Mouse (Mus musculus) limb, embryonic 14.5 days (tissue): ENCODE measurements around the gene 4933405L10Rik. TPM values are rescaled to one million over a fixed set of nuclear protein-coding genes. Genes with fewer than 3 reads are reported as not detected.

Experiments used
- ATAC-seq: fragments of 200-750 bp; cut with Nextera tagmentation; 2 replicates; pipeline ENCODE4 v1.8.0; 2017; ENCODE audit warnings: low read depth, moderate number of reproducible peaks, moderate TSS enrichment; ENCODE audit not compliant: low FRiP score
- DNase-seq: peaks from one replicate; pipeline ENCODE4 v3.0.0-alpha.2; 2015; ENCODE audit warnings: low spot score
- H3K27ac ChIP-seq: fragments of 300-500 bp; sonication (generic); replicated peaks from 2 replicates; pipeline ENCODE4 v1.5.1; 2014; ENCODE audit warnings: low read depth, mild to moderate bottlenecking, low read length, moderate library complexity, mixed read lengths
- H3K27me3 ChIP-seq: fragments of 300-500 bp; sonication (generic); 2 replicates; pipeline ENCODE4 v1.6.1; 2014; ENCODE audit warnings: low read length, mixed read lengths; ENCODE audit not compliant: control insufficient read depth, insufficient read depth
- H3K36me3 ChIP-seq: fragments of 300-500 bp; sonication (generic); 2 replicates; pipeline ENCODE4 v1.6.1; 2014; ENCODE audit warnings: mild to moderate bottlenecking, low read length, moderate library complexity, mixed read lengths; ENCODE audit not compliant: control insufficient read depth, insufficient read depth
- H3K4me1 ChIP-seq: fragments of 300-500 bp; sonication (generic); 2 replicates; pipeline ENCODE4 v1.6.1; 2014; ENCODE audit warnings: antibody characterized with exemption, low read length, mixed read lengths; ENCODE audit not compliant: control insufficient read depth, insufficient read depth
- H3K4me2 ChIP-seq: fragments of 300-500 bp; sonication (generic); replicated peaks from 2 replicates; pipeline ENCODE4 v1.6.1; 2014; ENCODE audit warnings: low read depth, mild to moderate bottlenecking, low read length, moderate library complexity; ENCODE audit not compliant: severe bottlenecking
- H3K4me3 ChIP-seq: fragments of 300-500 bp; sonication (generic); replicated peaks from 2 replicates; pipeline ENCODE4 v1.5.1; 2014; ENCODE audit warnings: low read length
- H3K9ac ChIP-seq: fragments of 300-500 bp; sonication (generic); 2 replicates; pipeline ENCODE4 v1.6.1; 2014; ENCODE audit warnings: mild to moderate bottlenecking, low read depth, low read length, moderate library complexity; ENCODE audit not compliant: severe bottlenecking
- H3K9me3 ChIP-seq: fragments of 300-500 bp; sonication (generic); 2 replicates; pipeline ENCODE4 v1.6.1; 2016; ENCODE audit warnings: low read length; ENCODE audit not compliant: control insufficient read depth
- POLR2A ChIP-seq: fragments of 200-500 bp; IDR thresholded peaks from 2 replicates; pipeline ENCODE4 v1.8.0; 2012; ENCODE audit warnings: inconsistent platforms, mild to moderate bottlenecking, moderate library complexity, borderline replicate concordance; ENCODE audit not compliant: insufficient read depth, insufficient read length; ENCODE audit errors: extremely low read depth
- WGBS: fragments of 180-500 bp; shearing (Covaris S2); extraction: QIAGEN DNeasy Blood & Tissue Kit; methylation state at CpG from one replicate; pipeline ENCODE4 v1.1.7; 2014; 5-methylcytosine and 5-hydroxymethylcytosine counted together
- polyA plus RNA-seq, 2 experiments: library from polyadenylated mRNA; depleted of rRNA in 1 of 2; stranded (reverse) in 1 of 2; unstranded in 1 of 2; fragments of >200 nt; fragmentation: Nextera tagmentation in 1 of 2; extraction: Ambion mirVana in 1 of 2; gene quantifications; 2 replicates each; pipeline versions ENCODE4 v1.2.1 to v1.2.3; 2012 to 2014

4933405L10Rik gene
- polyA plus RNA-seq, 2 experiments: 0.29 TPM; not detected in 1

DNA sequence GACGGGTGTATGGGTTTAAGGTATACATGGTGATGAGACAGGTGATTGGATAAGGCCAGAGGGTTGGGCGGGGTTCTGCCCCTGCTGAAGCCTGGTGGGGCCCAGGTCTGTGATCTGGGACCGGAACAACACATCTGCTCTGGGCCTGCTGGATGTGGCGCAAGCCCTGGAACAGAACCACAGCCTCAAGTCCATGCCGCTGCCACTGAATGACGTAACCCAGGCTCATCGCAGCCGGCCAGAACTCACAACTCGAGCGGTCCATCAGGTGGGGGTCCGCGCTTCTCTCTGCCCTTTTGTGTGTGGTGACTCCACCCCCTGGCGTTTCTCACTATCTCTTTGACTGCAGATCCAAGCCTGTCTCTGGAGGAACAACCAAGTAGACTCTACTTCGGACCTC lies 16.5 kb upstream of the 4933405L10Rik start:
- no peaks in the 10 kb centered on the region for H3K9me3 ChIP-seq
- DNase-seq (no peak), ATAC-seq (no peak)
- no peak overlapping the region for H3K4me2 ChIP-seq
- no peaks in the 10 kb centered on the region for H3K36me3 ChIP-seq
- WGBS: 71% methylated on average over 14 of the region's 14 CpGs
- H3K4me1 ChIP-seq: peaks cover 11% of the 10 kb centered on the region
- no peak for TF ChIP-seq POLR2A
- no peak overlapping the region for H3K27ac ChIP-seq
- no peak overlapping the region for H3K4me3 ChIP-seq
- H3K9ac ChIP-seq: no peak overlapping the region
- no peaks in the 10 kb centered on the region for H3K27me3 ChIP-seq

- no peak for ATAC-seq
- H3K4me3 ChIP-seq: no peak overlapping the region
- 92% methylated on average over 11 of the region's 11 CpGs for WGBS
- no peaks in the 10 kb centered on the region for H3K27me3 ChIP-seq
- DNase-seq: no peak
- no peak overlapping the region for H3K4me2 ChIP-seq
- peaks cover 14% of the 10 kb centered on the region for H3K36me3 ChIP-seq
- peaks cover 11% of the 10 kb centered on the region for H3K4me1 ChIP-seq
- H3K9ac ChIP-seq: no peak overlapping the region
- H3K27ac ChIP-seq: no peak overlapping the region
- TF ChIP-seq POLR2A: no peak
- H3K9me3 ChIP-seq: no peaks in the 10 kb centered on the region
These were observed 14.8 kb upstream of the 4933405L10Rik start for GRCm38 (mm10) chr8:105692449-105693182.

DNA sequence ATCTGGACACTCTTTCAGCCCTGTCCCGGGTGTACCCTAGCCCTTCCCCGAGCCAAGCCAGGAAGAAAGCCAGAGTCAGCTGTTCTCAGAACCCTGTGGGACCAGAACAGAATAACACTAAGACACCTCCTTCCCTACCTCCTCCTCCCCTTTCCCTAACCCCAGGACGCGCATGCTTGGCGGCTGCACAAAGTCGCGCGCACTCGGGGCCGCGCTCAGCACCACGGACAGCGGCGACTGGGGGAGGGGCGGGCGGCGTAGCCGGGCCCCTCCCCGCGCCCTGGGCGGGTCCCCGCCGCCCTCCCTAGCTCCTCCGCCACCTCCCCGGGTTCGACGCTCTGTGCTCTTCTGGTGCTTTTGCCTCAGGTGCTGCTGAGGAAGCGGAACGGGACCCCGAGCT lies 13.8 kb upstream of the 4933405L10Rik start:
- peak overlapping the region; percentile 34; the same call in 1 of the 2 replicates for H3K9ac ChIP-seq

GRCm38 (mm10) chr8:105694051-105694799 lies 13.2 kb upstream of the 4933405L10Rik start:
- ATAC-seq (no peak), DNase-seq (no peak)
- H3K9me3 ChIP-seq: no peaks in the 10 kb centered on the region
- peak overlapping the region; percentile 94 for H3K4me2 ChIP-seq
- no peak overlapping the region for H3K27ac ChIP-seq
- H3K27me3 ChIP-seq: no peaks in the 10 kb centered on the region
- 10% methylated on average over 35 of the region's 40 CpGs for WGBS
- no peak for TF ChIP-seq POLR2A
- H3K36me3 ChIP-seq: peaks cover 27% of the 10 kb centered on the region
- H3K4me3 ChIP-seq: peak overlapping the region; percentile 46
- H3K4me1 ChIP-seq: peaks cover 11% of the 10 kb centered on the region
- H3K9ac ChIP-seq: peak overlapping the region; percentile 34; the same call in 1 of the 2 replicates

More for the DNA sequence above, 13.8 kb upstream of the 4933405L10Rik start:
- H3K4me3 ChIP-seq: peak overlapping the region; percentile 46
- H3K27me3 ChIP-seq: no peaks in the 10 kb centered on the region
- no peak for TF ChIP-seq POLR2A
- H3K4me2 ChIP-seq: peak overlapping the region; percentile 94
- H3K9me3 ChIP-seq: no peaks in the 10 kb centered on the region
- 3% methylated on average over 27 of the region's 30 CpGs for WGBS
- DNase-seq: peak; percentile 45
- peaks cover 24% of the 10 kb centered on the region for H3K36me3 ChIP-seq
- H3K27ac ChIP-seq: no peak overlapping the region
- ATAC-seq: peak; percentile 32; the same call in 1 of the 2 replicates
- H3K4me1 ChIP-seq: peaks cover 11% of the 10 kb centered on the region

DNA sequence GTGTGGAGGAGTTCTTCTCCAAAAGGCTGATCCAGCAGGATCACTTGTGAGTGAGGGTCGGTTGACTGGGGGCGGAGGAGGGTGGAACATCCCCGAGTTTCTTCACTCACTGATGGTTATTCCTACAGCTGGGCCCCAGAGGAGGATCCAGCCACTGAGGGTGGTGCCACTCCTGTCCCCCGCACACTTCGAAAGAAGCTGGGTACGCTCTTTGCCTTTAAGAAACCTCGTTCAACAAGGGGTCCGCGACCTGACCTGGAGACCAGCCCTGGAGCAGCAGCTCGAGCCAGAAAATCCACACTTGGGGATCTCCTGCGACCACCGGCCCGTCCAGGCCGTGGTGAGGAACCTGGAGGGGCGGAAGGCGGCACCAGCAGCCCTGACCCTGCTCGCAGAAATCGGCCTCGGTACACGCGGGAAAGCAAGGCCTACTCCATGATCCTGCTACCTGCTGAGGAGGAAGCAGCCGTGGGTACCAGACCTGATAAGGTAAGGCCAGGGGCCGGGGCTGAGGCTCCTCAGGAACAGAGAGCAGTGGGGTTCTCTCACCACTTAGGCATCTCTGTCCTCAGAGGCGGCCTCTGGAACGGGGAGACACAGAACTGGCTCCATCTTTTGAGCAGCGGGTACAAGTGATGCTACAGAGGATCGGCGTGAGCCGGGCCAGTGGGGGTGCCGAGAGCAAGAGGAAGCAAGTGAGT lies 12.2 kb upstream of the 4933405L10Rik start:
- no peak for TF ChIP-seq POLR2A
- H3K36me3 ChIP-seq: peaks cover 27% of the 10 kb centered on the region
- 76% methylated on average over 30 of the region's 30 CpGs for WGBS
- no peak overlapping the region for H3K4me2 ChIP-seq
- peaks cover 11% of the 10 kb centered on the region for H3K4me1 ChIP-seq
- H3K27ac ChIP-seq: no peak overlapping the region
- no peaks in the 10 kb centered on the region for H3K27me3 ChIP-seq
- no peak overlapping the region for H3K9ac ChIP-seq
- H3K4me3 ChIP-seq: no peak overlapping the region
- ATAC-seq (no peak), DNase-seq (no peak)
- H3K9me3 ChIP-seq: no peaks in the 10 kb centered on the region
